Mouse (Mus musculus) heart, postnatal 0 days (tissue): Measurements from ENCODE around the gene Ccdc88a.

Source experiments
- CTCF ChIP-seq: IDR thresholded peaks from 2 replicates; pipeline ENCODE4 v1.5.1; 2016; ENCODE audit warnings: antibody characterized with exemption, control low read depth, low read depth
- EP300 ChIP-seq: IDR thresholded peaks from 2 replicates; pipeline ENCODE4 v1.6.1; 2016; ENCODE audit warnings: antibody characterized with exemption, low read depth

GRCm38 (mm10) chr11:29514682-29515412 lies 141.4 kb downstream of the Ccdc88a start, which contains the start of gene Prorsd1:
- TF ChIP-seq EP300 (no peak), CTCF (no peak)
